In the genomic region with DNA sequence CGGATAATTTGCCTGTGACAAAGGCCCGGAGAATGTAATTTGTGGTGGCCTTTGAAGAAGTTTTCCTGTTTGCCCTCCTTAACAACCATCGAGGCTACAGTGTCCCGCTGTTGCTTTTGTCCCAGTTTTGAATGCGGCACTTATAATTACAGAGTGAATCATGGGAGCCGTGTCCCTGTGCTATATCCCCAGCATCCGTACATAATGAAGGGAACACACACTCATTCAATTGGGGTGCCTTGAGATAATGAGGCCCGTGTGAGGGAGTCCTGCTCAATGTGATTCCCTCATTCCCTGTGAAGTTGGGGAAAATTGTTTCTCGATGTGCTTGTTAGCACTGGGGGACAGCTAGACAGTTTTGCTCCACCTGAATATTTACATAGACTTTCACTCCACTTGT, we compare ENCODE assay signal across 14 mouse cellular contexts.
"Had no signal": no experiment of that assay in that cellular context is flagged by ENCODE, and none has a peak within 500 bp of the region (broad histone marks: within the 10 kb centered on the region; RNA-seq: fewer than 3 reads in every experiment).

No protein-coding gene starts in this region.

- H3K9ac ChIP-seq: limb, embryonic 13.5 days; liver, embryonic 14.5 days; neural tube, embryonic 12.5 days; stomach, embryonic 15.5 days had no signal

- H3K27me3 ChIP-seq: limb, embryonic 13.5 days; neural tube, embryonic 12.5 days; stomach, embryonic 15.5 days had no signal

- H3K4me1 ChIP-seq: limb, embryonic 13.5 days; neural tube, embryonic 12.5 days; stomach, embryonic 15.5 days had no signal

- H3K36me3 ChIP-seq: limb, embryonic 13.5 days; neural tube, embryonic 12.5 days; stomach, embryonic 15.5 days had no signal

- H3K9me3 ChIP-seq: limb, embryonic 13.5 days; neural tube, embryonic 12.5 days; stomach, embryonic 15.5 days had no signal

- H3K4me3 ChIP-seq: layer of hippocampus, adult 2 months; limb, embryonic 13.5 days; neural tube, embryonic 12.5 days; stomach, embryonic 15.5 days had no signal

- DNase-seq: kidney, adult 9 months; kidney, postnatal 4 days; left cerebral cortex, postnatal 4 days; lung, adult 18-20 months; lung, postnatal 4 days; right cerebral cortex, postnatal 14 days; thymus, postnatal 4 days had no signal

- H3K4me2 ChIP-seq: limb, embryonic 13.5 days; neural tube, embryonic 12.5 days; stomach, embryonic 15.5 days had no signal

- H3K27ac ChIP-seq: kidney, postnatal 0 days; layer of hippocampus, adult 2 months; limb, embryonic 13.5 days; liver, embryonic 14.5 days; neural tube, embryonic 12.5 days; stomach, embryonic 15.5 days had no signal

- ATAC-seq: intestine, postnatal 0 days had no signal
